Mouse (Mus musculus): Measurements from ENCODE around the gene Polr2l. TPM values are rescaled to one million over a fixed set of nuclear protein-coding genes. Genes with fewer than 3 reads are reported as not detected.

Polr2l gene
- polyA plus RNA-seq, 1 experiment from 2014 or later, result 84.0 TPM

GRCm38 (mm10) chr7:141501820-141502555 lies 27.1 kb upstream of the Polr2l start:
- Histone ChIP-seq H3K27me3 (replicated peaks; ENCODE audit: low read depth, poor library complexity, severe bottlenecking) (no peaks in the 10 kb centered on the region), H3K27ac (replicated peaks) (no peak overlapping the region), H3K9me3 (no peaks in the 10 kb centered on the region), H3K4me3 (no peak overlapping the region), H3K36me3 (replicated peaks) (peaks cover 29% of the 10 kb centered on the region), H3K4me1 (no peaks in the 10 kb centered on the region)
- WGBS, result 87% methylated on average over 7 of the region's 7 CpGs
- DNase-seq (ENCODE audit: low spot score), result no peak

- Histone ChIP-seq H3K4me1 (no peaks in the 10 kb centered on the region), H3K4me3 (no peak overlapping the region), H3K27ac (replicated peaks) (no peak overlapping the region), H3K36me3 (replicated peaks) (peaks cover 56% of the 10 kb centered on the region), H3K9me3 (no peaks in the 10 kb centered on the region), H3K27me3 (replicated peaks; ENCODE audit: low read depth, poor library complexity, severe bottlenecking) (no peaks in the 10 kb centered on the region)
- WGBS, result 91% methylated on average over 3 of the region's 3 CpGs
- DNase-seq (ENCODE audit: low spot score), result no peak
Measured at GRCm38 (mm10) chr7:141497600-141497999, 22.7 kb upstream of the Polr2l start.

- peaks cover 70% of the 10 kb centered on the region for H3K36me3 ChIP-seq (replicated peaks)
- 89% methylated on average over 4 of the region's 4 CpGs for WGBS
Measured at GRCm38 (mm10) chr7:141495940-141496339, 21.0 kb upstream of the Polr2l start.

GRCm38 (mm10) chr7:141495379-141495778 lies 20.4 kb upstream of the Polr2l start:
- Histone ChIP-seq H3K4me1 (no peaks in the 10 kb centered on the region), H3K9me3 (no peaks in the 10 kb centered on the region), H3K4me3 (no peak overlapping the region), H3K36me3 (replicated peaks) (peaks cover 73% of the 10 kb centered on the region), H3K27me3 (replicated peaks; ENCODE audit: low read depth, poor library complexity, severe bottlenecking) (no peaks in the 10 kb centered on the region), H3K27ac (replicated peaks) (no peak overlapping the region)
- no peak for DNase-seq (ENCODE audit: low spot score)
- WGBS, result 80% methylated on average over 2 of the region's 2 CpGs

More at GRCm38 (mm10) chr7:141495940-141496339, 21.0 kb upstream of the Polr2l start:
- H3K4me1 ChIP-seq, result no peaks in the 10 kb centered on the region
- H3K9me3 ChIP-seq, result no peaks in the 10 kb centered on the region
- H3K27me3 ChIP-seq (replicated peaks; ENCODE audit: low read depth, poor library complexity, severe bottlenecking), result no peaks in the 10 kb centered on the region
- DNase-seq (ENCODE audit: low spot score), result no peak
- no peak overlapping the region for H3K27ac ChIP-seq (replicated peaks)
- no peak overlapping the region for H3K4me3 ChIP-seq

GRCm38 (mm10) chr7:141493729-141494128 lies 18.8 kb upstream of the Polr2l start:
- Histone ChIP-seq H3K9me3 (no peaks in the 10 kb centered on the region), H3K27me3 (replicated peaks; ENCODE audit: low read depth, poor library complexity, severe bottlenecking) (no peaks in the 10 kb centered on the region), H3K4me3 (no peak overlapping the region), H3K4me1 (no peaks in the 10 kb centered on the region), H3K36me3 (replicated peaks) (peaks cover 58% of the 10 kb centered on the region), H3K27ac (replicated peaks) (no peak overlapping the region)
- DNase-seq (ENCODE audit: low spot score), result no peak
- WGBS, result 82% methylated on average over 1 of the region's 1 CpGs

- no peaks in the 10 kb centered on the region for H3K4me1 ChIP-seq
Measured at GRCm38 (mm10) chr7:141492738-141493137, 17.8 kb upstream of the Polr2l start.

GRCm38 (mm10) chr7:141491151-141491550 lies 16.2 kb upstream of the Polr2l start:
- Histone ChIP-seq H3K27me3 (replicated peaks; ENCODE audit: low read depth, poor library complexity, severe bottlenecking) (no peaks in the 10 kb centered on the region), H3K27ac (replicated peaks) (no peak overlapping the region), H3K9me3 (no peaks in the 10 kb centered on the region), H3K4me3 (no peak overlapping the region), H3K4me1 (no peaks in the 10 kb centered on the region), H3K36me3 (replicated peaks) (peaks cover 56% of the 10 kb centered on the region)
- no peak for DNase-seq (ENCODE audit: low spot score)
- 82% methylated on average over 2 of the region's 2 CpGs for WGBS

More at GRCm38 (mm10) chr7:141492738-141493137, 17.8 kb upstream of the Polr2l start:
- Histone ChIP-seq H3K27ac (replicated peaks) (no peak overlapping the region), H3K4me3 (no peak overlapping the region), H3K27me3 (replicated peaks; ENCODE audit: low read depth, poor library complexity, severe bottlenecking) (no peaks in the 10 kb centered on the region), H3K9me3 (no peaks in the 10 kb centered on the region), H3K36me3 (replicated peaks) (peaks cover 55% of the 10 kb centered on the region)
- 91% methylated on average over 5 of the region's 5 CpGs for WGBS
- DNase-seq (ENCODE audit: low spot score), result no peak

GRCm38 (mm10) chr7:141487141-141487540 lies 12.2 kb upstream of the Polr2l start:
- H3K9me3 ChIP-seq, result no peaks in the 10 kb centered on the region
- peaks cover 24% of the 10 kb centered on the region for H3K27me3 ChIP-seq (replicated peaks; ENCODE audit: low read depth, poor library complexity, severe bottlenecking)
- DNase-seq (ENCODE audit: low spot score), result no peak
- no peak overlapping the region for H3K4me3 ChIP-seq
- H3K4me1 ChIP-seq, result peaks cover 17% of the 10 kb centered on the region
- 83% methylated on average over 7 of the region's 7 CpGs for WGBS
- peaks cover 20% of the 10 kb centered on the region for H3K36me3 ChIP-seq (replicated peaks)
- H3K27ac ChIP-seq (replicated peaks), result no peak overlapping the region

GRCm38 (mm10) chr7:141486239-141486638 lies 11.3 kb upstream of the Polr2l start:
- peaks cover 11% of the 10 kb centered on the region for H3K36me3 ChIP-seq (replicated peaks)
- H3K27ac ChIP-seq (replicated peaks), result no peak overlapping the region
- 86% methylated on average over 1 of the region's 1 CpGs for WGBS
- DNase-seq (ENCODE audit: low spot score), result no peak
- peaks cover 26% of the 10 kb centered on the region for H3K4me1 ChIP-seq
- H3K9me3 ChIP-seq, result no peaks in the 10 kb centered on the region
- H3K27me3 ChIP-seq (replicated peaks; ENCODE audit: low read depth, poor library complexity, severe bottlenecking), result peaks cover 31% of the 10 kb centered on the region
- H3K4me3 ChIP-seq, result no peak overlapping the region

- Histone ChIP-seq H3K36me3 (replicated peaks) (peaks cover 5% of the 10 kb centered on the region; the same call in 1 of the 2 replicates), H3K27me3 (replicated peaks; ENCODE audit: low read depth, poor library complexity, severe bottlenecking) (peaks cover 31% of the 10 kb centered on the region), H3K9me3 (no peaks in the 10 kb centered on the region), H3K27ac (replicated peaks) (no peak overlapping the region), H3K4me1 (peaks cover 31% of the 10 kb centered on the region), H3K4me3 (no peak overlapping the region)
- no peak for DNase-seq (ENCODE audit: low spot score)
- 90% methylated on average over 2 of the region's 2 CpGs for WGBS
Measured at GRCm38 (mm10) chr7:141485606-141486005, 10.7 kb upstream of the Polr2l start.

- no peak overlapping the region for H3K4me3 ChIP-seq
- no peak overlapping the region for H3K27ac ChIP-seq (replicated peaks)
- DNase-seq (ENCODE audit: low spot score), result no peak
- H3K4me1 ChIP-seq, result peaks cover 31% of the 10 kb centered on the region
- no peaks in the 10 kb centered on the region for H3K9me3 ChIP-seq
- peaks cover 31% of the 10 kb centered on the region for H3K27me3 ChIP-seq (replicated peaks; ENCODE audit: low read depth, poor library complexity, severe bottlenecking)
- 0 out of 2 replicates have a peak, but pooled peaks cover 3% of the 10 kb centered on the region for H3K36me3 ChIP-seq (replicated peaks)
- 61% methylated on average over 2 of the region's 2 CpGs for WGBS
Measured at GRCm38 (mm10) chr7:141485186-141485585, 10.3 kb upstream of the Polr2l start.

GRCm38 (mm10) chr7:141484186-141485120 lies 9.5 kb upstream of the Polr2l start:
- no peak for DNase-seq (ENCODE audit: low spot score)
- peaks cover 31% of the 10 kb centered on the region for H3K4me1 ChIP-seq
- no peaks in the 10 kb centered on the region for H3K9me3 ChIP-seq
- H3K36me3 ChIP-seq (replicated peaks), result 0 out of 2 replicates have a peak, but pooled peaks cover 3% of the 10 kb centered on the region
- 78% methylated on average over 5 of the region's 5 CpGs for WGBS
- H3K27ac ChIP-seq (replicated peaks), result no peak overlapping the region
- H3K27me3 ChIP-seq (replicated peaks; ENCODE audit: low read depth, poor library complexity, severe bottlenecking), result peaks cover 31% of the 10 kb centered on the region
- no peak overlapping the region for H3K4me3 ChIP-seq

Data from embryonic facial prominence, embryonic 10.5 days (tissue).